Mouse (Mus musculus) stomach, postnatal 0 days (tissue): ENCODE results near the gene Rbm17.

Source experiments
- CTCF ChIP-seq: IDR thresholded peaks from 2 replicates; pipeline ENCODE4 v1.5.1; 2016; ENCODE audit warnings: antibody characterized with exemption, low read depth, mild to moderate bottlenecking, moderate library complexity
- EP300 ChIP-seq: optimal IDR thresholded peaks from 2 replicates; pipeline ENCODE3; 2016; ENCODE audit warnings: antibody characterized with exemption

DNA sequence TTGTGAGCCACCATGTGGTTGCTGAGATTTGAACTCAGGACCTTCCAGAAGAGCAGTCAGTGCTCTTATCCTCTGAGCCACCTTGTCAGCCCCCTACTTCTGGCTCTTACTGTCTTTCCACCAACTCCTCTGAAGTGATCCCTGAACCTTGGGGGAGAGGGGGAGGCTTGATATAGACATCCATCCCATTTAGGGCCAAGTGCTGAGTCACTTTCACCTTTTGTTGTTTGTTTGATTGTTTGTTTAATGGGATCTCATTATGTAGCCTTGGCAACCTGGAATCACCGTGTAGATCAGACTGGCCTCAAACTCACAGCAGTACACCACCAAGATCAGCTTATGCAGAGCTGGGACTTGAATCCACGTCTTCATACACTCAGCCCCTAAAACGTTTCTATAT, 46.7 kb downstream of the Rbm17 start:
- TF ChIP-seq CTCF: no peak
- TF ChIP-seq EP300: no peak
